Mouse (Mus musculus) megakaryocyte-erythroid progenitor cell, adult 5-6 weeks (primary cell): ENCODE results near the gene Ptprj. TPM values are rescaled to one million over a fixed set of nuclear protein-coding genes. Genes with fewer than 3 reads are reported as not detected.

Experiments used
- ATAC-seq: replicated peaks from 2 replicates; pipeline ENCODE4 v1.8.0; 2016; ENCODE audit warnings: mild to moderate bottlenecking, inconsistent platforms; ENCODE audit not compliant: severe bottlenecking, poor library complexity, low FRiP score, low TSS enrichment
- total RNA-seq, 2 experiments: library from RNA; stranded (forward) in 1 of 2; stranded (reverse) in 1 of 2; fragments of 200-1000, 215-1000 nt in 1 of 2; fragments of >200 nt in 1 of 2; fragmentation: Nextera tagmentation in 1 of 2; gene quantifications; 2 replicates each; pipeline ENCODE4 v1.2.3; 2014 to 2017

The Ptprj gene
- total RNA-seq, 2 experiments from 2014 or later, result 11.4 to 18.7 TPM

DNA sequence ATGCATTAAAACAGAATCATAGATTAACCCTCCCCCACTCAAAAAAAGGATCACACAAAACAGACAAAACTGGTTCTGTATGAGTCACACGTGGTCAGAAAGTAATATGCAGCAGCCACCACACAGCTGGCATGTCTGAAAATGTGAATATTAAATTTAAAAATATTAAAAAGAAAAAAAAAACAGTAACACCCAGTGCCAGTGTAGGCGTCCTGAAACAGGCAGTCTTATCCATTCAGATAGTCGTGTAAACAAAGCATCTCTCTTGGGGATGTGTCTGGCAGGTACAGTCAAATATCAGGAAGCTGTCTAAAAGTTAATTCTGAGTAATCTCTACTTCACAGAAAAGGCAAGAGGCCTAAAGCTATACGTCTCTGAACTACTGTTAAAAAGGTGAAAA, 17.3 kb downstream of the Ptprj start:
- ATAC-seq, result no peak

DNA sequence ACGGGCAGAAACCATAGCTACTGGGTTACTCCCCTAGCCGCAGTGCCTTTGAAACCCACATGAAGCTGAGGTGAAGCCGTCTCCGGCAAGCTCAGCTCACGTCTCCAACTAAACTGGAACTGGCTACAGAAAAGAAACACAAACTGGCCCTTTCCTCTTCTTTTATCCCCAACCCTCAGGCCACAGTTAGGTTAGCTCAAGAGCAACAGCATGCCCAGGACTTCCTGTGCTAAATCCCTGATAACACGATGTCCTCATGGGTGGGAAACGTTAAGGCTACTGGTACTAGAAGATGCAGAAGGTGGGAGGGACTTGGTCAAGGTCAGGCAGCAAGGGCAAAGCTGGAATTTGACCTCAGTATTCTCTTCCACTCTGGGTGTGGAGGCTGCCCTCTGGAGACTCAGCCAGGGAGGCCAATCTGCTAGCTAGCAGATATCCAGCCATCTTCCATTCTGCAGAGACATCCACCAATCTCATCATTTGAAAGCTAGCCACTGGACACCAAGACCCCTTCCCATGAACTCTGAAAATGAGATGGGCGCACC, 18.2 kb downstream of the Ptprj start:
- ATAC-seq, result peak; percentile 2; the same call in 1 of the 2 replicates

- ATAC-seq, result peak; percentile 84
Observed at GRCm38 (mm10) chr2:90560197-90560843, 20.1 kb downstream of the Ptprj start.

- ATAC-seq, result peak; percentile 23; the same call in 1 of the 2 replicates
Observed at GRCm38 (mm10) chr2:90559688-90560196, 20.7 kb downstream of the Ptprj start.

- ATAC-seq, result no peak
Observed at GRCm38 (mm10) chr2:90559015-90559687, 21.3 kb downstream of the Ptprj start.

DNA sequence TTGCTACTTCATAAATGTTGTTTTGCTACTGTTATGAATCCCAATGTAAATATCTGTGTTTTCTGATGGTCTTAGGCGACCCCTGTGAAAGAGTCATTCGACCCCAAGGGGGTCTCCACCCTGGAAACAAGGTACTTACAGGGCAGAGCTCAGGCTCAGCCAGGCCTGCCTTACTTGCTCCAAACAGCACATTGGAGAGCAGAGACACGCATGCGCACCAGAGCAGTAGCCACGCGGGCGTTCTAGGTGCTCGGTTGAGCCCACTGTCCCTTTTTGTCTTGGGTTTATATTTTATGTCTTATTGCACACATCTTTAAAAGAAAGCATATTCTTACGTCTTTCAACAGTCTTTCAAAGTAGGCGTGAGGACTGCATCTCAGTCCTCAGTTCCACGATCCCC, 22.1 kb downstream of the Ptprj start:
- no peak for ATAC-seq

- no peak for ATAC-seq
Observed at GRCm38 (mm10) chr2:90557913-90558312, 22.5 kb downstream of the Ptprj start.

DNA sequence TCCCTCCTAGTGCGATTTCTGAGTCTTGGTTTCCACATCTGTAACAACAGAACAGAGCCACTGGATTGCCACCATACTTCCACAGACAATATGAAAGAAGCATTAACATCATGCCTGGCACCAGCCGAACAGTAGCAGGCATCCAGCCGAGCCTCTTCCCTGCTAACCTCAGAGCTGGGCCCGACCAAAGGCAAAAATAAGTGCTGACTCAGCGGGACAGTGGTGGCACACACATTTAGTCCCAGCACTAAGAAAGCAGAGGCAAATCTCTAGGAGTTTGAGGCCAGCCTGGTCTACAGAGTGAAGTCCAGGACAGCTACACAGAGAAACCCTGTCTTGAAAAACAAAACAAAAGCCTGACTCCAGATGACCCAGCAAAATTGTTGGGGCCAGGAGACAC, 24.7 kb downstream of the Ptprj start:
- no peak for ATAC-seq

DNA sequence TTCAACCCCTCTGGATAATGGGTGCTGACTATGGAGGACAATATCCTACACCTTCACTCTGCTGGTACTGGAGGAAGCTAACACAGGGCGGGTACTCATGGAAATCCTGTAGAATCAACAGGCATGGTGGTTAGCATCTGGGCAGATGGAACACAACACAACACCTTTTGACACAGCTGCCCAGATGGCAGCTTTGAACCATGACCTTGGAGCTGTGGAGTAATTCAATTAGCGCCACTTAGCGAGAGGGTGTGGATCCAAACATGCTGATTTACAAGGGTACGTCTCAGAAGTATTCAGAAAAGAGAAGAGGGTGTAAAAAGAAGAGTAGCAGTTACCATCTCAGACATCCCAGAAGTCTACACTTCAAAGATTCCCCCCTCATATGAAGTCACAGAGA, 25.6 kb downstream of the Ptprj start:
- no peak for ATAC-seq

DNA sequence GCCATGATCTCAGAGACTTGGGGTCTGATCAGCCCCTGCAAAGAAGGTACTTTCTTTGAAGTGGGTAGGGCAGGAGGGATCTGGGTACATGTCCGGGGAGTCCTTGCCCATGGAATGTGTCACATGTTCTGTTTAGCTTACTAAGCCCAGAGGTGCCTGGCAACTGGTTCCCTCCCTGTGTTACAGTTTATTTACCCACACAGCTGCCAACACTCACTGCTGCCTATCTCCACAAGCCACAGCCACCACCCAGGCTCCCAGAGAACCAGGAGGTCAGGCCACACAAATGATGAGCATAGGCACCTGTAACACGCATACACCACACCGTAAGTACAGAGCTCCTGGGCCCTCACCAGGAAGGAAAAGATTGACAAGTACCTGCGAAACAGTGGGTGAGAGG, 26.6 kb downstream of the Ptprj start:
- peak; percentile 94 for ATAC-seq

- 0 out of 2 replicates have a peak, but pooled peaks have one; percentile 25 for ATAC-seq
Observed at GRCm38 (mm10) chr2:90550656-90551055, 29.8 kb downstream of the Ptprj start.

DNA sequence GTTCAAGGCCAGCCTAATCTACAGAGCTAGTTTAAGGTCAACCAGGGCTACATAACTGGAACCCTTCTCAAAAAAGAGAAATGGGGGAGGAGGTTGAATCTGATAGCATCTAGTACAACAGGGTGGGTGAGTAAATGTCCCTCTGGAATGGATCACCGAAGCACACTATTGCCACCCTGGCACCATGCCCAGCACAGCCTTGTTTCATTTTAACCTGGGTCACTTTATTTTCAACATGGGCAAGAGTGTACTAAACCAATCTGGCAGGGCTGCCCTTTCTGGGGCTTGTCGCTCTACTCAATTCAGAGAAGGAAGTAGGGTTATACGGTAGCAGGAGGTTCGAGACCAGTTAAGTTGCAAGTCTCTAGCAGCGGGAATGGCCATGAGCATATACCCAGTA, 31.9 kb downstream of the Ptprj start:
- ATAC-seq, result no peak

DNA sequence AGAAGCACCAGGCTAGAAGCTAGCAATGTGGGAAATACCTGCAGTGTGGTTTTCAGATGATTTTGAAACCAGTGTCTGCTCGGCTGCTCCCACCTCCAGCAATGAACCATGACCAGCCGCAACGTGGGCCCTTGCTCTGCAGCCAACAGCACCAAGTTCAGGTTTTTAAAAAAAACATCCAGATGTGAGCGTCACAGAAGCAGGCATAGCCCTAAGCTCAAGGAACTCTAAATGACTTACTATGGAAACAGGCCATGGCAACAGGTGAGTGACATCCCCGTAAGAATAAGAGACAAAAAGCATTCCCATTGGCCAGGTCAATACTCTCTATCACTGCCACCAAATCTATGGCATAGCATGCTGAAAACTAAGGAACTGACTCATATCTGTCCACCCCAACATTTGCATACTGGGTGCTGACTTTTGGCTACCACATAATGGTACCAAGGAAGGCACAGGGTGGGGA, 33.3 kb downstream of the Ptprj start:
- no peak for ATAC-seq

DNA sequence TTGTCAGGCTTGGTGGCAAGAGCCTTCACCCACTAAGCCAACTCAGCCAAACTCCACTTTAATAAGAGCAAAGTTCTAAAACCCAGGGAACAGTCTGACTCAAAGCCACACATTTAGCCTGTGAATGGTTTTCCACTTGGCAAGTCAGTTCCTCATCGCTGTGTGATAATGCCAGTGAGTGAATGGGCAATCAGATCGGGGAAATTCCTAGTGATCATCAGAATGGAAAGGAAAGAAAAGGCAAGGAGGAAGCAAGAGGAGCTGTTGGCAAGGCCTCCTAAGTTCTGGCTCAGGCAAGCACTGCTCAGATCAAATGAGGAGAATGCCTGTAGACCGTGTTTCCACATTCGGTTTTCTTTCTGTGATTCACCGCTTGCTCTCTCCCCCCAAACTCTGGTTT, 35.2 kb downstream of the Ptprj start:
- no peak for ATAC-seq

DNA sequence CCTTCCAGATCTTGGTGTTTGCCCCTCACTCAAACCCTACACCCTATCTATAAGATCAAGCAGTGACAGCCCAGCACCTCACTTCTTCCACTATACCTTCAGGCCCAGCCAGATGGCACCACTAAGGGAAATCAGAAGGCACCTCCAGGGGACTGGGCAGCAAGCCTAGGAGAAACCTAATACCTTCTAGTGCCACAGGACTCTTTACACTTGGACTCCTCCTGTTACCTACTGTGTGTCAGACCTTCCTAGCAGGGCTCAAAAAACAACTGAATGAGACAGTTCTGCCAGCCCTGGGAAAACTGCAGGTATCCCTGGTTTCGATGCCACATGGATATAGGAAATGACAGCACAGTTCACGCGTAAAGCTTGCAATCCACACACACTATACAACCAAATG, 36.5 kb downstream of the Ptprj start:
- ATAC-seq, result no peak

DNA sequence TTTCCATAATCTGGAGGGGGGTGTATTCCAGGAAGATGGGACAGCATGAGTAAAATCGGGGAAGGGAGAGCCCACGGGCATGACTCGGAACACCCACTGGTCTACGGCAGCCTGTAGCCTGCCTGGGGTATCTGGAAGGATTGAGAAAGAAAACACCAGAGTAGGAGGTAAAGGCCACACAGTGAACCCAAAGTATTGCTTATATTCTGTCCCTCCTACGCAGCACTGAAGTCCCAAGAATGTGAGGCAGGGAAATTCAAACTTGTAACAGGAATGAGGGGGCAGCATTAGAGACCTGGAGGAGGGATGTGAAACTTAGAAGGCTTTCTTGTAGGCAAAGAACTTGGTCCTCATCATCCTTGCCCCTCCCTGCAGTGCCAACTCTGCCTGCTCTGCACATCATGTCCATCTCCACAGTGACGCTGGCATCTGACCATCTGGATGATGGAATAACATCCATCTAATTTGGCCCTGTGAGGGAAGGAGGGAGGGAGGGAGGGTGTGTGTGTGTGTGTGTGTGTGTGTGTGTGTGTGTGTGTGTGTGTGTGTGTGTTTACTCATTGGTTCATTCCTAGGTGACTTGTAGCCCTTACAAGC, 37.2 kb downstream of the Ptprj start:
- ATAC-seq, result no peak

DNA sequence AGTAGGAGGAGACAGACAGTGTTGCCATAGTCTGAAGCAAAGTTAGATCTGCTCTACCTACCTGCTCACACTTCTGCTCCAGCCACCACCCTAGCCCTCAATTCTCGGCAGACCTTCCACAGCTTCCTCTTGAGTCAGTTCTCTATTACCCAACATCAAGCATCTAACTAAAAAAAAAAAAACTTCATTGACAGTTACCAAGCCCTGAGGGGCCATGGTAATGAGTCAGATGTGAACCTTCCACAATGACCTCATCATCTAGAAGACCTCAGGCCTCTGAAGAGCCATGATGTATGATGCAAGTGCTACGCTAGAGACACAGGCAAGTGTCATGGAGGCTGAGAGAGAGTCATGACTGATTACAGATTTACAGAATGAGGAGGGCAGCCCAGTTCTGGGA, 37.8 kb downstream of the Ptprj start:
- no peak for ATAC-seq

- ATAC-seq, result no peak
Observed at GRCm38 (mm10) chr2:90539206-90539605, 41.2 kb downstream of the Ptprj start.

- ATAC-seq, result no peak
Observed at GRCm38 (mm10) chr2:90537244-90537643, 43.2 kb downstream of the Ptprj start.

DNA sequence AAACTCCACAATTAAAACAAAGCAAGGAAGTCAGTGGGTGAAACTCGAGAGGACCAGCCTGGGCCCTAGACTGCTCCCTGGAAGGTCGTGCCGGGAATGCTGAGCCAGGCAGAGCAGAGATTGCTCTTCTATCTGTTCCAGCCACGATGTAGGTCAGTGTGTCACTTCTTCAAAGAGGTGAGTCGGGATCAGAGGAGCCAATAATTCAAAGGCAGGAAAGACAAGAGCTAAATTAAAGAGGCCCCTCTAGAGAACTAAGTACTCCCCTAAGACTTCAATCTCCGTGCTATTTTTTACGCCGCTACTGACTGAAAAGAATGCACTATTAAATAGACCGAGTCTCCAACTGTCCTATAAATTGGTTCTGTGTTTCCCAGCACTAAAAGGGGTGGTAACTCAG, 43.9 kb downstream of the Ptprj start:
- no peak for ATAC-seq
